Mouse (Mus musculus): Measurements from ENCODE around the gene Clic4. TPM values are rescaled to one million over a fixed set of nuclear protein-coding genes. Genes with fewer than 3 reads are reported as not detected.

Gene Clic4
- polyA plus RNA-seq, 1 experiment from 2014 or later = 63.8 TPM

DNA sequence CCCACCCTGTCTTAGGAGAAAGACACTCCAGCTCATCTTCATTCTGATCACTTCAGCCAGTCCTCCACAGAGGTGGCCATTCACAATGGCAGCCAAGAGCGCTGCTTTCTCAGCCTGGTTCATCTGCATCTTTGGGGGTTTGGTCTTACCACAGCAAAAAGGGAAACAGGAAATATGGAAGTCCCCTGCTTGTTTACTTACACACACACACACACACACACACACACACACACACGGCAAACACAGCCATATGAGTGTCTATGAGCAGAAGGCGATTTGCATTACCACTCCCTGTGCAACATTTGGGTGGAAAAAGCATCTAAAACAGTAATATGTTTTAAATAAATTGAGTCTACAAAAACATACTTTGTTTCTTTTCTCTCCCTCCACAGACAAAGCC, 32.3 kb downstream of the Clic4 start:
- 77% methylated on average over 3 of the region's 3 CpGs for WGBS
- Histone ChIP-seq H3K9me3 (no peaks in the 10 kb centered on the region), H3K4me3 (no peak overlapping the region), H3K27ac (peak overlapping the region; percentile 2; the same call in 1 of the 2 replicates), H3K36me3 (replicated peaks) (no peaks in the 10 kb centered on the region), H3K9ac (no peak overlapping the region), H3K27me3 (replicated peaks) (no peaks in the 10 kb centered on the region), H3K4me2 (no peak overlapping the region), H3K4me1 (peaks cover 29% of the 10 kb centered on the region)
- ATAC-seq (replicated peaks) = no peak

DNA sequence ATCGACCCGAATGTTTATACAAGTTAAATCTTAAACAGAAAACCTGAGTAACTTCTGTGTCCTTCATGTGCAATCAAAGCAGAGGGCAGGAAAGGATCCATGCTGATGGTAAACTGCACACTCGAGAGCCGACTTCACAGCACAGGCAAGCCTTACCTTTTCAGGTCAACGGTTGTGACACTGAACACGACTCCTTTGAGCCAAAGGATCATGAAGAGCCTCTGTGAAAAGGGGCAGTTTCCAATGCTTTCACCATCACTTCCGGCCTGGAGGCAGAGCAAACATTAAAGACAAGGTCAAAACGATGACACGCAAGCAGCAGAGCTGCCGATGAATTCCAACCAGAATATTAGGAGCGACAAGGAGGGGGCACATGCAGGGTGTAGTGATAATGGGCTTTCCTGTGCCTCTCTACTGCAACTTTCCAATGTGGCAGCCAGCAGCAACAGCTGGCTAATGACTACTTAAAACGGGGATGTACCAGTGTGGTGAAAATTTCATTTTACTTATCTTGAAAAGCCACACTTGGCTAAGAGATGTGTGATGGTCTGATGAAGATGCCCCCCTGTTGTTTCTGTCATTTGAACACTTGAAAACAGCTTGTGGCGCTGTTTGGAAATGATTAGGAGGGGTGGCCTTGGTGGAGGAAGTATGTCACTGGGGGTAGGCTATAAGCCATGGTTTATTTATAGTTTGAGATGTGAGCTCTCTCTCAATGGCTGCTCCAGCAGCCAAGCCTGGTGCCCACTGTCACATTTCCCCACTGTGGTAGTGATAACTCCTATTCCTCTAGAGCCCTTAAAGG, 33.7 kb downstream of the Clic4 start:
- Histone ChIP-seq H3K4me2 (no peak overlapping the region), H3K9ac (no peak overlapping the region), H3K27ac (0 out of 2 replicates have a peak overlapping the region, but pooled peaks have one; percentile 20), H3K4me1 (peaks cover 31% of the 10 kb centered on the region), H3K27me3 (replicated peaks) (no peaks in the 10 kb centered on the region), H3K36me3 (replicated peaks) (no peaks in the 10 kb centered on the region), H3K4me3 (no peak overlapping the region), H3K9me3 (no peaks in the 10 kb centered on the region)
- 72% methylated on average over 13 of the region's 13 CpGs for WGBS
- ATAC-seq (replicated peaks) = no peak

DNA sequence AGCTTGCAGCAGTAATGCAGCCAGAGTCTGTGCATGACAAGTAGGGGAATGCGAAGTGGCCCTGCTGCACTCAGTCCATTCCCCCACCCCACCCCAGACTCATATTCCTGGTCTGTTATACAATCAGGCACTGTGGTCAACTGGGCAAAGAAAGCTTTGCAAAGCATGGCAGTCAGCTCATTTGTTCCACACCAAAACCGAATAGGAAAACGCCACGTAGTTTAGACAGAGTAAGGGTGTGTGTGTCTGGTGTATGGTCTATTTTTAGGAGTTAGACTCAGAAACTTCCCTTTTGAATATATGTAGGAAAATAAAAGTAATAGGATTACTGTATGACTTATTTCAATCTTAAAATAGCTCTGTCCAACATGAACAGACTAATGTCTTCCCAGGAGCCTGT, 36.0 kb downstream of the Clic4 start:
- Histone ChIP-seq H3K36me3 (replicated peaks) (no peaks in the 10 kb centered on the region), H3K4me3 (no peak overlapping the region), H3K9me3 (no peaks in the 10 kb centered on the region), H3K27me3 (replicated peaks) (no peaks in the 10 kb centered on the region), H3K4me2 (no peak overlapping the region), H3K27ac (no peak overlapping the region), H3K4me1 (peaks cover 29% of the 10 kb centered on the region), H3K9ac (no peak overlapping the region)
- no peak for ATAC-seq (replicated peaks)
- 91% methylated on average over 4 of the region's 4 CpGs for WGBS

DNA sequence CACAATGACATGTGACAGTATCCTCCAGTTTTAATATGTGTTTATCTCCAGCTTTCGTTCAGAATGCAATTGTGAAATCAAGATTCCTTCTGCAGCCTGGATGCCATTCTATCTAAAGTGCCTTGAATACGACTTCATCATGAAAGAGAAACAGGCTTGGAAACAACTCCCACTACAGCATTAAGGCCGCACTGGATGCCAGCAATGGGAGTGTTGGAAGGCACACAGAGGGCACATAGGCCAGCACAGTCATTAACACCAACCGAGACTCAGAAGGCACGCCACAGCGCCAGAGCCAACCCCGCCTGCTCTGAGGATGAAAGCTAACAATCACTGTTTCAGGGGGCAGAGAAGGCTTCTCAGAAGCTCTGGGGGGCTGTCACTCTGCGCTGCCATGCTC, 37.1 kb downstream of the Clic4 start:
- WGBS = 57% methylated on average over 8 of the region's 8 CpGs
- Histone ChIP-seq H3K4me1 (peaks cover 22% of the 10 kb centered on the region), H3K4me2 (no peak overlapping the region), H3K27me3 (replicated peaks) (no peaks in the 10 kb centered on the region), H3K27ac (no peak overlapping the region), H3K9ac (0 out of 2 replicates have a peak overlapping the region, but pooled peaks have one; percentile 1), H3K4me3 (no peak overlapping the region), H3K36me3 (replicated peaks) (no peaks in the 10 kb centered on the region), H3K9me3 (no peaks in the 10 kb centered on the region)
- no peak for ATAC-seq (replicated peaks)

DNA sequence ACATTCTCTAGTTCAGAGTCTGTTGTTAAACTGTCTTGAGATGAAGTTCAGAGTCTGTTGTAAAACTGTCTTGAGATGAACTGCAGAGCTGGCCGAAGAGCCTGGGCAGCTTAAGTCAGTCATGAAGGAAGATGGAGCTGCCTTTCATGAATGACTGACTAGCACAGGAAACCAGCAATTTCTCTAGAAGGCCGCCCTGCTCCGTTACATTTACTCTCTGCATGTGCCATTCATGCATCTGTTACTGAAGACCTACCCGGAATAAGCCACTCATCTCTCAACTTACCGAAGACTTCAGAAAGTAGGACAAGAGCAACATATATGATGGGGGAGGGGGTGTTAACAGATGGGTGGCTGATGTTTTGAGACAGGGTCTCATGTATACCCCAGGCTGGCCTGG, 40.1 kb downstream of the Clic4 start:
- Histone ChIP-seq H3K36me3 (replicated peaks) (no peaks in the 10 kb centered on the region), H3K4me1 (peaks cover 7% of the 10 kb centered on the region; the same call in 1 of the 2 replicates), H3K9me3 (no peaks in the 10 kb centered on the region), H3K4me3 (no peak overlapping the region), H3K27ac (no peak overlapping the region), H3K9ac (no peak overlapping the region), H3K27me3 (replicated peaks) (no peaks in the 10 kb centered on the region), H3K4me2 (no peak overlapping the region)
- WGBS = 89% methylated on average over 5 of the region's 5 CpGs
- ATAC-seq (replicated peaks) = no peak

DNA sequence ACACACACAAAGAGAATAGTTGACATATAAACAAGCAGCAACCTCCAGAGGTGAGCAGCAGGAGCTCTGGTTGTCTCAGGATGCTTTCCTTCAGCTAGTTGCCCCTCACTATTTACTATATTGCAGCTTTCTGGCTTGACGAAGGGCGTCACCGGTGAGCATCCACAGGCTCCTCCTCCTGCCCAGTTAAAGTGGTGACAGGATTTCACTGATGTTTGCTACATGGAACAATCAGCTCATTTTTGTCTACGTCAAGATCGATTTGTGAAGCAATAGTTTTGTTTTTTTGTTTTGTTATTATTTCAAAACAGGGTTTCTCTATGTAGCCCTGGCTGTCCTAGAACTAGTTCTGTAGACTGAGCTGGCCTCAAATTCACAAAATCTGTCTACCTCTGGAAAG, 41.1 kb downstream of the Clic4 start:
- H3K27me3 ChIP-seq (replicated peaks) = no peaks in the 10 kb centered on the region
- 87% methylated on average over 5 of the region's 5 CpGs for WGBS
- H3K36me3 ChIP-seq (replicated peaks) = no peaks in the 10 kb centered on the region
- H3K4me3 ChIP-seq = no peak overlapping the region
- H3K27ac ChIP-seq = no peak overlapping the region
- no peak overlapping the region for H3K4me2 ChIP-seq
- no peak overlapping the region for H3K9ac ChIP-seq
- ATAC-seq (replicated peaks) = no peak
- H3K4me1 ChIP-seq = peaks cover 7% of the 10 kb centered on the region; the same call in 1 of the 2 replicates
- no peaks in the 10 kb centered on the region for H3K9me3 ChIP-seq

DNA sequence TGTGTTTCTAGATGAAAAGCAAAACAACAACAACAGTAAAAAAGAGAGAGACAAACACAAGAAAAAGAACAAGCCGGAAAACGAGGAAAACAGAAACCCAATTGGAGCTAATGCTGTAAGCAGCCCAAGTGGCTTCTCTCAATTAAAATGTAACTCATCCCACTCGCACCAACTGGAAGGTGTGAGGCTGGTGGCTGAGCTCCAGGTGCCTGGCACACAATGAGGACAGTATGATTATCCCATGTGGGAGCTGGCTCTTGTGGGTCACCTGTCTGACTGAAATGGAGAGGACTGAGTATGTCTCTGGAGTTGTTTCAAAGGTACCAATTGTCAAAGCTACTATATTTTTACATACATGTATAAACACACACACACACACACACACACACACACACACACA, 41.5 kb downstream of the Clic4 start:
- no peaks in the 10 kb centered on the region for H3K36me3 ChIP-seq (replicated peaks)
- ATAC-seq (replicated peaks) = no peak
- H3K9ac ChIP-seq = no peak overlapping the region
- no peaks in the 10 kb centered on the region for H3K27me3 ChIP-seq (replicated peaks)
- peaks cover 7% of the 10 kb centered on the region; the same call in 1 of the 2 replicates for H3K4me1 ChIP-seq
- no peak overlapping the region for H3K4me2 ChIP-seq
- WGBS = 85% methylated on average over 3 of the region's 3 CpGs
- no peak overlapping the region for H3K27ac ChIP-seq
- H3K9me3 ChIP-seq = no peaks in the 10 kb centered on the region
- H3K4me3 ChIP-seq = no peak overlapping the region

DNA sequence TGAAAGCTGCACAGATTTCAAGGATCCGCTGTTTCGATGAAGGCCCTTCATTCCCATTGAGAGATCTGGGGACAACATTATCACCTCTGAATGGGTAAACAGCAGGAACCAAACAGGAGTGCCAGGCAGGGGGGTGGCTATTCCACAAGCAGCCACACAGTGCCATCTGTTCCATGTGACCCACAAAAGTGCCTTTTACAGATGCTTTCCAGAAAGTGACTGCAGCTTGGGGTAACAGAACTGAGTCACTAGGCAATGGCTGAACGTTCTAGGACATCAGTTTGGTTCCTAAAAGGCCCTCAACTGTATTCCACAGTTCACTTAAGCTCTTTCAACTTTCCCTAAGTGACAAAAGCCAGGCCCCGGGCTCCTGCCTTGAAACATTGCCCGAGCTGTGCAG, 42.0 kb downstream of the Clic4 start:
- no peak overlapping the region for H3K27ac ChIP-seq
- WGBS = 60% methylated on average over 5 of the region's 5 CpGs
- H3K36me3 ChIP-seq (replicated peaks) = no peaks in the 10 kb centered on the region
- H3K4me2 ChIP-seq = no peak overlapping the region
- no peak overlapping the region for H3K4me3 ChIP-seq
- H3K9ac ChIP-seq = no peak overlapping the region
- no peak for ATAC-seq (replicated peaks)
- H3K4me1 ChIP-seq = peaks cover 5% of the 10 kb centered on the region; the same call in 1 of the 2 replicates
- H3K9me3 ChIP-seq = no peaks in the 10 kb centered on the region
- no peaks in the 10 kb centered on the region for H3K27me3 ChIP-seq (replicated peaks)

DNA sequence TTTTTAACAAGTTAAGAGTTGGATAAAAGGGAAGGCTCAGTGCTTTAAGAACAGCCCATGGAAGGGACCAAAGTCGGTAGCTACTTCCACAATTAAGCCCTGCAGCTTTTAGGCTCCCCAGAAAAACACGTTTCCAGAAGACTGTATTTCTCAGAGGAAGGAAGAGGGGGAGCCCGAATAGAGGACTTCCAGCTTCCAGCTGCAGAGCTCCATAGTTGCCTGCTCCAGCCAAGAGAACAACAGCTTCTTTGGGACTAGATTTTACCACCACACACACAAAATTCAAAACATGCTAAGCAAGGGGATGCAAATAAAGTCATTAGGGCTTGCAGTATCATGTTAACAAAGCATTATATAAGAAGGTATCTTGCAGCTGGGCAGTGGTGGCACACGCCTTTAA, 42.7 kb downstream of the Clic4 start:
- 77% methylated on average over 4 of the region's 4 CpGs for WGBS
- no peak for ATAC-seq (replicated peaks)

DNA sequence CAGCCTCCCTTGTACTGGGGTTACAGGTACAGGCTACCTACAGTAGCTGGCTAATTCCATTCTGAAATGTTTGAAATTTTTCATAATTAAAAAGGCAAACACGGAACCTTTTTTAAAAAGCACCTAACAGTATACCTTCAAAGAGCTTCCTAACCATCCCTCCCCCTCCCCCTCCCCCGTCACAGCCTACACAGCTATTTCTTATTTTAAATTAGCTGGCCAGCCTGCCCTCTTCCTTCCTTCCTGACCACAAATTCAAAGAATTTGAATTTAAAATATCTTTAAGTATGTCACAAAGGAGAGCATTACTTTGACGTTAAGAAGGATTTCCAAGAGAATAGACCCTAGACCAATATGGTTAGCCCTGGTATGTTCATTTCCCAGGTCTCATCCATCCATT, 44.5 kb downstream of the Clic4 start:
- H3K4me1 ChIP-seq = no peaks in the 10 kb centered on the region

More for the DNA sequence above, 42.7 kb downstream of the Clic4 start:
- Histone ChIP-seq H3K4me2 (no peak overlapping the region), H3K9me3 (no peaks in the 10 kb centered on the region), H3K4me3 (no peak overlapping the region), H3K4me1 (no peaks in the 10 kb centered on the region), H3K9ac (no peak overlapping the region), H3K27ac (no peak overlapping the region), H3K27me3 (replicated peaks) (no peaks in the 10 kb centered on the region), H3K36me3 (replicated peaks) (no peaks in the 10 kb centered on the region)

DNA sequence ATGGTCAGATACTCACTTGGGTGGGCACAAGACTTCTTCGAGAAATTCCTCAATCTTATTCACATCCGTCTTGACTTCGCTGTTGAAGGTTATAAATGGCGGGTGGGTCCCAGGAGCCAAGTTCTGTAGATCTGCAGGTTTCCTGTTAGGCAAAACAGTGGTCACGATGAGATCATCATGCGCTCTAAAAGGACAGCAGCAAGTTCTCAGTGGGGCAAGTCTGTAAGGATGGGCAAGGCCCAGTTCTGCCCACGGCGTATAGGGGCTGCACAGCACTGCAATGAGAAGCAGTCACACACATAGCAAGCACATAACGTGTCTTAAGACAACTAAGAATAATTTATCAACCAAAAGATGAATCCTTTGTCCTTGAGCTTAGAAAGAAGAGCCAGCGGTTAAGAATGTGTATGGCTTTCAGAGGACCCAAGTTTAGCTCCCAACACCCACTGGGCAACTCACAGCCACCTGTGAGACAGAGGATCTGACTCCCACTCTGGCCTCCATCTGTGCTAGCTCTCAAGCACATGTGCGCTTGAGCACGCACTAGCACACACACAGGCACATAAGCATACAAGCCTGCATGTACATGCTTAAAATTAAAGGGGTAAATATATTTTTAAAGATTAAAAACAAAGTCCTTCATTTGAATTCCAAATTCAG, 46.5 kb downstream of the Clic4 start:
- Histone ChIP-seq H3K27me3 (replicated peaks) (no peaks in the 10 kb centered on the region), H3K36me3 (replicated peaks) (no peaks in the 10 kb centered on the region), H3K9me3 (no peaks in the 10 kb centered on the region), H3K4me2 (no peak overlapping the region), H3K9ac (no peak overlapping the region), H3K4me1 (no peaks in the 10 kb centered on the region), H3K4me3 (no peak overlapping the region), H3K27ac (no peak overlapping the region)
- WGBS = 93% methylated on average over 12 of the region's 12 CpGs
- no peak for ATAC-seq (replicated peaks)

More for the DNA sequence above, 44.5 kb downstream of the Clic4 start:
- Histone ChIP-seq H3K4me2 (no peak overlapping the region), H3K27me3 (replicated peaks) (no peaks in the 10 kb centered on the region), H3K9me3 (no peaks in the 10 kb centered on the region), H3K27ac (no peak overlapping the region), H3K4me3 (no peak overlapping the region), H3K36me3 (replicated peaks) (no peaks in the 10 kb centered on the region), H3K9ac (no peak overlapping the region)
- no peak for ATAC-seq (replicated peaks)
- WGBS = 72% methylated on average over 3 of the region's 3 CpGs

DNA sequence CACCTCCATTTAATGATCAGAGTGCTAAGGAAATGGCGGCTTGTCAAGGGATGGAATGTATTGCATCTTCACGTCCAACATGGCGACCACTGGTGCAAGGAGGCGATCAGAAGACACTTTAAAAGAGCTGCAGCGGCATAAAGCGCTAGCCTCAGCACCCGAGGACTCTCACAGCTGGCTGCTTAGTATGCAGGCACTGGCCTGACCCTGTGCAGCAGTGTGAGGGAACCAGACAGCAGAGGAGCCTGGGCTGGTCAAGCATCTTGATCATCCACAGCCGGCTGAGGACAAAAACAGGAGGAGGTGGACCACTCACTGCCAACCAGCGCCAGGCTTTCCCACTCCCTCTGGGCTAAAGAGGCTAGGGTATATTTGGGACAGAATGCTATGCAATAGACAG, 48.8 kb downstream of the Clic4 start:
- WGBS = 83% methylated on average over 9 of the region's 9 CpGs
- no peaks in the 10 kb centered on the region for H3K27me3 ChIP-seq (replicated peaks)
- no peak overlapping the region for H3K4me3 ChIP-seq
- no peak for ATAC-seq (replicated peaks)
- no peak overlapping the region for H3K9ac ChIP-seq
- H3K36me3 ChIP-seq (replicated peaks) = no peaks in the 10 kb centered on the region
- no peaks in the 10 kb centered on the region for H3K9me3 ChIP-seq
- H3K4me2 ChIP-seq = no peak overlapping the region
- H3K4me1 ChIP-seq = no peaks in the 10 kb centered on the region
- H3K27ac ChIP-seq = no peak overlapping the region
